Mouse (Mus musculus) common myeloid progenitor, adult 5-6 weeks (primary cell): ENCODE measurements around the gene Adamts12. TPM values are rescaled to one million over a fixed set of nuclear protein-coding genes. Genes with fewer than 3 reads are reported as not detected.

Experiments used
- ATAC-seq: replicated peaks from 2 replicates; pipeline ENCODE4 v1.8.0; 2016; ENCODE audit warnings: low read depth, mild to moderate bottlenecking, moderate TSS enrichment, inconsistent platforms; ENCODE audit not compliant: poor library complexity, severe bottlenecking
- total RNA-seq: library from RNA; stranded (forward); fragments of 200-1000, 187-1606 nt; gene quantifications from 2 replicates; pipeline ENCODE4 v1.2.3, GENCODE M21; 2017

Gene Adamts12
- total RNA-seq, 1 experiment from 2014 or later, result 0.59 TPM

- no peak for ATAC-seq
These were observed 316.0 kb downstream of the Adamts12 start for GRCm38 (mm10) chr15:11380616-11381015.

- ATAC-seq, result no peak
These were observed 318.0 kb downstream of the Adamts12 start for GRCm38 (mm10) chr15:11382585-11382984.

DNA sequence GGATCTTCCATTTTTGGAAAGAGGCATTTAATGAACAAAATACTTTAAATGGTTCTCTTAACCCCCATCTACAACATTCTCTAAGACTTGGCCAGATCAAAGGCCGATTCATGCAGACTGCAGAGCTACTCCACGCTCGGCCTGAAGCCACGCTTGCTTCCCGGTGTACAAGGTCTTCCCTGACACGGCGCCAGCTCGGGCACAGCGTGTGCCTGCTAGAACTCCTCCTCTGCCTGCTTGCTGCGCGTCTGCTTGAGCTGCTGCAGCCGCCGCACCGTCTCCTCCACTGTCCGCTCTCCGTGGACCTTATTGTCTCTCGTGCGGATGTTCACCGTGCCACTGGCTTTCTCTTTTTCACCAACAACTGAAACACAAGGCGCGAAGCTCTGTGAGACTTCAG is 319.2 kb downstream of the Adamts12 start:
- no peak for ATAC-seq

DNA sequence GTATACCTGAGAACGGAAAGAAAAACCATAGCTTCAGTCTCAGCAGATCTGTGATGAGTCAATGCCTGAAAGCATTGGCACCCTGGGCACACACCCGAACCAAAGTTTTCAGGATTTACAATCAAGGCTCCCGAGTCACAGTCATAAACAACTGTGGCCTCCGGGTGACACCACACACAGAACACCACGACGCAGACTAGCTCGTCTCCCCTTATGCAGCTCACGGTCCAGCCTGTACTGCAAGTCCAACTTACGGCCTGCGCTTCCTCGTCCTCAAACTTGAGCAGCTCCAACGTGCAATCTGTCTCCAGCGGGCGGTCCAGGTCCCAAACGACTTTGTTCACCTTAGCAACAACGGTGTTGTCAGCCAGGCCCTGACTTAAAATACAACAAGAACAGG is 328.3 kb downstream of the Adamts12 start:
- ATAC-seq, result no peak

DNA sequence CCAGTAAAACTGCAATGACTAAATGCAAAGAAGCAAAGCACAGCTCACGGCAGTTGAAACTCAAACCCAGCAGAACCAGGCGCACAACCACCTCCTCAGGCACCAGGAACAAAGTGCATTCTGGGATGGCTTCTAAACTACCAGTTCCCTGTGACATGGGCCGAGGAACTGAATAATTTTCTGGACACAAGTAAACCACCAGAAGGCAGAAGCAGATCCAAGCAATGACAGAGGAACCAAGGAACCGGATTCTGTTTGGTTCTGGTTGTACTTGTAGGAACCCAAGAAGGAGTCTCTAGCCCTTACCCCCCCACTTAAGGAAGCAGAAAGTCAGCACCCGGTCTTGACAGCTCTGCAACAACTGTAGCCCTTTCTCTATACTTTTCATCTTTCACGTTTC is 331.8 kb downstream of the Adamts12 start:
- no peak for ATAC-seq

Other genes with a start within 250 kb of the Adamts12 start
- gene C1qtnf3, start 112.5 kb upstream of the Adamts12 start, total RNA-seq, result not detected in 2 replicates
- gene Amacr, start 83.0 kb upstream of the Adamts12 start, total RNA-seq, result 1.4 and 3.4 TPM in 2 replicates
- not detected in 2 replicates for gene Slc45a2, start 64.1 kb upstream of the Adamts12 start, total RNA-seq
- not detected in 2 replicates for gene Rxfp3, start 26.8 kb upstream of the Adamts12 start, total RNA-seq